Mouse (Mus musculus) Patski (cell line): ENCODE data around the gene Trim2. TPM values are rescaled to one million over a fixed set of nuclear protein-coding genes. Genes with fewer than 3 reads are reported as not detected.

Experiments
- ATAC-seq: fragments of 100-300 bp; one replicate; pipeline ENCODE4 v1.8.0; 2021
- CTCF ChIA-PET: fragments of 350-600 bp; sonication (Branson Sonifier 250); formaldehyde crosslinking; loops from one replicate; lab custom pipeline; 2022; ENCODE audit warnings: inconsistent platforms; lab: Charles Lee
- POLR2A ChIA-PET: fragments of 350-600 bp; sonication (Branson Sonifier 250); formaldehyde crosslinking; loops from one replicate; lab custom pipeline; 2022; ENCODE audit warnings: antibody characterized with exemption, inconsistent platforms; lab: Charles Lee
- DNase-seq: peaks from one replicate; pipeline ENCODE4 v3.0.0-alpha.2; 2011; ENCODE audit warnings: low read depth, low spot score
- H3K27me3 ChIP-seq: fragments of 371-371 bp; one replicate; pipeline ENCODE4 v1.5.1; 2021
- CTCF ChIP-seq: fragments of 100-300 bp; IDR thresholded peaks from one replicate; pipeline ENCODE4 v1.5.1; 2021
- in situ Hi-C: fragments of 300-500 bp; cut with MboI; formaldehyde crosslinking; loops from 3 replicates; pipeline ENCODE4 v1.11.1; 2018; ENCODE audit warnings: low pct_unique_long_range_greater_than_20kb, mixed read lengths
- polyA plus RNA-seq: library from polyadenylated mRNA; unstranded; gene quantifications from one replicate; pipeline ENCODE4 v1.2.3, GENCODE M21; 2021

The Trim2 gene
- polyA plus RNA-seq, 1 experiment from 2014 or later: 30.7 TPM

- in situ Hi-C loops: loop anchor here (10.0 kb wide), 1 partner anchor 83 kb away; the partner anchor contains the start of gene Gm6525
- no peak for TF ChIP-seq CTCF
- no peaks in the 10 kb centered on the region for H3K27me3 ChIP-seq
- no peak for DNase-seq
- ChIA-PET POLR2A (no interaction called here), CTCF (interaction anchor here (2.3 kb wide), 1 partner anchor 44 kb away, joined by 8 read pairs; no protein-coding TSS in a partner anchor)
- no peak for ATAC-seq
Measured at GRCm38 (mm10) chr3:84257989-84258517, 48.6 kb downstream of the Trim2 start.

- no peak for ATAC-seq
- in situ Hi-C loops: loop anchor here (10.0 kb wide), 1 partner anchor 80 kb away; the partner anchor contains the start of gene Gm6525
- ChIA-PET CTCF (interaction anchor here (2.2 to 3.7 kb wide), 2 partner anchors 10 to 48 kb away, joined by 7 to 15 read pairs; no protein-coding TSS in a partner anchor), POLR2A (no interaction called here)
- DNase-seq: no peak
- TF ChIP-seq CTCF: no peak
- H3K27me3 ChIP-seq: no peaks in the 10 kb centered on the region
Measured at GRCm38 (mm10) chr3:84254520-84254878, 52.2 kb downstream of the Trim2 start.

DNA sequence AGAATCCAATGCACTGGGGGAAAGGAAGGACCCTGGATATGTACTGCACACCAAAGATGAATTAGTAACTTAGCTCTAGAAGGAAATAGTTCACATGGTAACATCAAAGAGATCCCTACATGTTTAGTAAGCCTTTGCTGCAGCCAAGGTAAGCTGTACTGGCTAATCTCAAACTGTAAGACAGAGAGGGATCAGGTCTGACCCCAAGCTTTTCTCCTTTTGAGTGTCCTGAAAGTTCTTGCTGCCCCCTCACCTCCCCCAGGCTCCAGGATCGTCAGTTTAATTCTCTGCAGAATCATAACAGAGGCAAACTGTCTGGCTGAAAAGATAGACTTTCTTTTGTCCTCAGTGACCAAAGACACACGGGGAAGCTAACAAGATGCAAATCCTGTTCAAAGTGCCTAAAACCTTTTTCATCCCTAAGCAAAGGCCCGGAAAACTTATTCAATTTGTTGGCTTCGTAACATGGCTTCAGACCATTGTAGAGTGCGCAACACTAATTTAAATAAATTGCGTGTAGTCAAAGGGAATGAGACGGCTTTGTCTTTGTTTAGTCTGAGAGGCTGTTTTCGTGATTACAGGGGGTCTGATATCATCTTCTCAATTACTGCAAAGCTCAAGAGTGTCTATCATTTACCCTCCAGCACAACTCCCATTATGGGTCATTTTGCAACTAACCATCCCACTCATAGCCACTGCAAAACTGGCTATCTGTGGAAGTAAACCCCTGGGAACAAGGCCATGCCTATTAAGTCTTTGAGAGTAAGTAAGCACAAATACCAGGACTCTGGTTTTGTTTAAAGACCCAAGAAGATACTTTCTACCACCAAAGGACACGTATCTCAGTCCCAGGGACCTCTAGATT is 52.8 kb downstream of the Trim2 start:
- no peak for ATAC-seq
- CTCF ChIA-PET: interaction anchor here (0.8 to 3.7 kb wide), 9 partner anchors 9 to 85 kb away, joined by 3 to 15 read pairs (median 4); no protein-coding TSS in a partner anchor
- in situ Hi-C loops: loop anchor here (10.0 kb wide), 1 partner anchor 79 kb away; the partner anchor contains the start of gene Gm6525

GRCm38 (mm10) chr3:84252776-84253654 is 53.7 kb downstream of the Trim2 start:
- CTCF ChIA-PET: interaction anchor here (0.9 to 3.7 kb wide), 7 partner anchors 8 to 84 kb away, joined by 3 to 15 read pairs (median 4); no protein-coding TSS in a partner anchor

More for the DNA sequence above, 52.8 kb downstream of the Trim2 start:
- POLR2A ChIA-PET: interaction anchor here (1.1 kb wide), 1 partner anchor 16 kb away, joined by 4 read pairs; no protein-coding TSS in a partner anchor
- H3K27me3 ChIP-seq: no peaks in the 10 kb centered on the region
- no peak for TF ChIP-seq CTCF
- DNase-seq: no peak

DNA sequence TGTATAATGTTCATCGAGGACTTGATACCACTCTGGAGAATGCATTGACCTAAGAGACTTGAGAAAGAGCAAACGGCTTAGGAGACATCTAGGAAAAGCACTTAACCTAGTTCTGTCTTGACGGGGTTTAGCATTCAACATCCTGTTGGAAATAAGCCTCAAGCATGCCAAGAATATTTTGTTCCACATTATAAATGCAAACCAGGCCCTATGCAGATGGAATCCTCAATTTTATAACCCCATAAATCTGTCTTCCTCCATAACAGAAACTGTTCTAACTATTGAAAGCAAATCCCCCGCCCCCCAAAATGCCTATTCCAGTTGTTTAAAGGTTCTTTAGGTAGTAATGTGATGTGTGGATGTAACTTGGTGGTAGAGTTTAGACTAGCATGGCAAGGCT is 55.0 kb downstream of the Trim2 start:
- H3K27me3 ChIP-seq: no peaks in the 10 kb centered on the region
- ATAC-seq (no peak), DNase-seq (no peak)
- CTCF ChIA-PET: no interaction called here
- TF ChIP-seq CTCF: no peak
- in situ Hi-C loops: loop anchor here (10.0 kb wide), 1 partner anchor 77 kb away; the partner anchor contains the start of gene Gm6525
- POLR2A ChIA-PET: no interaction called here

More at GRCm38 (mm10) chr3:84252776-84253654, 53.7 kb downstream of the Trim2 start:
- no peak for TF ChIP-seq CTCF
- in situ Hi-C loops: loop anchor here (10.0 kb wide), 1 partner anchor 78 kb away; the partner anchor contains the start of gene Gm6525
- ATAC-seq (no peak), DNase-seq (no peak)
- H3K27me3 ChIP-seq: no peaks in the 10 kb centered on the region
- POLR2A ChIA-PET: interaction anchor here (0.5 to 1.1 kb wide), 2 partner anchors 15 to 24 kb away, joined by 3 to 4 read pairs; no protein-coding TSS in a partner anchor

DNA sequence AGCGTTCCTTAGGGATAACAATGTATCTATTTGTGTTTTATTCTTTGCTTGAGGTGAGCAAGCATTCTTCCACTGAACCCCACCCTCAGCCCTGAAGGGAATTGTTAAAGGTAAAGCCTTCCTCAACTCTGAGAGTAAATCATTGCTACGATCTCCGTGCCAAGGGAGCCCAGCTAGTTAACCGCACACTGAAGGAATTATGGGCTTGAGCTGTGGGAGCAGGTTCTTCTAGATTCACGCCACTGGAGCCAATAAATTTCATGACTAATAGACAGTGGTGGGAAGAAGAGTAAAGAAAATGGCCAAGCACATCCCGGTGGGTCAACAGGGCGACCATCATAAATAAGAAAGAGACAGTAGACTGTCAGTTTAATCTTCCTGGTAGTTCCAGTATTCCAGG is 56.4 kb downstream of the Trim2 start:
- in situ Hi-C loops: loop anchor here (10.0 kb wide), 1 partner anchor 75 kb away; the partner anchor contains the start of gene Gm6525
- no peak for TF ChIP-seq CTCF
- ChIA-PET CTCF (interaction anchor here (0.7 to 1.4 kb wide), 2 partner anchors 12 to 26 kb away, joined by 3 read pairs; no protein-coding TSS in a partner anchor), POLR2A (interaction anchor here (1.3 kb wide), 1 partner anchor 9 kb away, joined by 5 read pairs; no protein-coding TSS in a partner anchor)
- ATAC-seq (no peak), DNase-seq (peak; percentile 55)
- no peaks in the 10 kb centered on the region for H3K27me3 ChIP-seq

DNA sequence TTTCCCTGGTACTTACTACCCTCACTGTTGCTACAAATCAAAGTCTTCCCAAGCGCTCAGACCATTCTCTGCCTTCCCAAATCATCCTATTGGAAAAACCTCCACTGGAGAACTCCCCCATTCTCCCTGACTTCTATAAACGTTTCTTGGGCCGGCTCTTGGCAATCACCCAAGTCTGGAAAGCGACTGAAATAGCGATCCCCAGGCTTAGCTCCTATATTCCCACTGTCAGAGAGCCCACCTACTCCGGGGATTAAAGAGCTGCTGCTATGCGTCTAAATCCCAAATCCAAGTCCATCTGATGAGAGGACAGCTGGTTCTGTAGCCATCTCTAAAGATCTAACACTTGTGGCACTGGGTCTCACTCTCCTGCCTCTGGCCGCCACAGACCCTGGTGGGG is 58.9 kb downstream of the Trim2 start:
- no peak for DNase-seq
- CTCF ChIA-PET: interaction anchor here (1.7 kb wide), 1 partner anchor 13 kb away, joined by 6 read pairs; no protein-coding TSS in a partner anchor
- H3K27me3 ChIP-seq: no peaks in the 10 kb centered on the region
- POLR2A ChIA-PET: interaction anchor here (0.6 kb wide), 1 partner anchor 51 kb away, joined by 3 read pairs; no protein-coding TSS in a partner anchor
- in situ Hi-C loops: no loop called here
- no peak for ATAC-seq
- no peak for TF ChIP-seq CTCF

DNA sequence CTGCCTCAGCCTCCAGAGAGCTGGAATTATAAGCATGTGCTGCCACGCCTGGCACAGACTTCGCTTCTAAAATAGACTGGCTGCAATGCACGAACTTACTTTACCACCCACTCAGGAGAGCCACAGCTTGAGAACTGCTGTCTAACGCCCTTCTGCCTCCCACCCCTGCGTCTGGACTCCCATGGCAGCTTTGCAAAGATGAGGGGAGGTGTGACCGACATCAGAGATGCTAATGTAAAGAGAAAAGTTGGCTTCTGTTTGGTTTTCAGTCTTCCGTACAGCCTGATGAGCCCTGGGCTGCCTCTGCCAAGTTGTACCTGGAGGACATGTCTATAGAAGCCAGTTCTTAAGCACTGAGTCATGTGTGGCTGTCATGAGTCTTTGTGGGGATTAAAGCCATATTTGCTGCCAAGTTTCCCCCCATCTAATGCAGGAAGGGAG is 60.2 kb downstream of the Trim2 start:
- no peak for DNase-seq
- ATAC-seq: no peak
- TF ChIP-seq CTCF: no peak
- ChIA-PET CTCF (no interaction called here), POLR2A (no interaction called here)
- no peaks in the 10 kb centered on the region for H3K27me3 ChIP-seq
- in situ Hi-C loops: no loop called here

DNA sequence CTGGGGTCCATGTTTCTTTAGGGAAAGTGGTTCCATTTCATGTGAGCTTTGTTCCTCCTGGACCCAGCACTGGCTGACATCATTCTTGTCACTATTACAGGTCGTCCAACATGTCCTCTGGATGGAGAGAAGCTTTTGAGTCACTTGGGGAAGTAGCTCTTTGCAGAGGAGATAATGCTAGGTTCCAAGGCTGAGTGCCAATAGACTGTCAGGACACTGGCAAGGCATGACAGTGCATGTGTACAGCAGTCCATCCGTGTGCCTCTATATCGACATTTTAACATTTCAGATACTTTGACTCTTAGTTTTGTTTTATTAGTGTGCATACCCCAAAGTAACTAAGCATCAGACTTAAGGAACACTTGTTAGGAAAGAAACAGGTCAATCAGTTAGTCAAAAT is 63.6 kb downstream of the Trim2 start:
- no peak for ATAC-seq
- CTCF ChIA-PET: no interaction called here
- no peak for DNase-seq
- H3K27me3 ChIP-seq: no peaks in the 10 kb centered on the region
- in situ Hi-C loops: no loop called here
- POLR2A ChIA-PET: no interaction called here
- no peak for TF ChIP-seq CTCF
